Mouse (Mus musculus) heart, postnatal 0 days (tissue): ENCODE measurements around the gene Slc9a6.

Experiments
- CTCF ChIP-seq: IDR thresholded peaks from 2 replicates; pipeline ENCODE4 v1.5.1; 2016; ENCODE audit warnings: antibody characterized with exemption, control low read depth, low read depth
- EP300 ChIP-seq: IDR thresholded peaks from 2 replicates; pipeline ENCODE4 v1.6.1; 2016; ENCODE audit warnings: antibody characterized with exemption, low read depth

DNA sequence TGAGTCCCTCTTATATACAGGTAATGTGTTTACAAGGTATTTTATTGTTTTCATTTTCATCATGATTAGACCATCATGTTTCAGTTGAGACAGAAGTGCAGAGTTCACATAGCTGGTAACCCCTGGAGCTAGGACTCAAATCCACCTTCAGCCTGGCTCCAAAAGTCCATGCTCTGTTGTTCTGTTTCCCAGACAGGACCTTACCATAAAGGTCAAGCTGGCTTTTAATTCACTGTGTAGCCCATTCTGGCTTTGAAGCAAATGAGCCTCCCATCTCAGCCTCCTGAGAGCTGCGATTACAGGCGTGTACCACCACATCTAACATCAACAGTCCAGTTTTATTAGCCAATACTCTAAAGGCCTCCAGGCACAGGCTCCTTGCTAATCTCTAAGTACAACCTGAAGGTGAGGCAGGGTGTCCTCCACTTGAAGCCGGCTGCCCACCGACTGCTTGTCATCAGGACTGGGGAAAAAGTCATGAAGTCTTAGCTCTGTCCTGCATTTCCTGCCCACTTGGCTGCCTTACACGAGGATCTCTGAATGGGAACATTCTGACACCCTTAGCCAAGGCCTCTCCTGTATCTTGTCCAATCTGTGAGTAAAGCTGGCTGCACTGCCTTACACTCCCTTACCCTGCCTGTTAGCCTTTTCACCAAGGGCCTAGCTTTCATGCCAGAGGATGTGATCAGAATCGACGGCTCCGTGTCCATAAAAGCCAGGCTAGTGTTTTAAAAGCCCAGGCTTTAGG lies 55.8 kb downstream of the Slc9a6 start:
- TF ChIP-seq CTCF (no peak), EP300 (no peak)
